Mouse (Mus musculus) retina, postnatal 7 days (tissue): ENCODE results near the gene Alk.
A peak's percentile ranks its signal among the peaks of the same experiment; 100 is the strongest.

Source experiments
- DNase-seq: peaks from one replicate; pipeline ENCODE4 v3.0.0-alpha.2; 2012; ENCODE audit warnings: low read depth, low spot score

Gene Alk

GRCm38 (mm10) chr17:72399331-72400059 lies 204.9 kb downstream of the Alk start:
- no peak for DNase-seq

GRCm38 (mm10) chr17:72395956-72396355 lies 208.5 kb downstream of the Alk start:
- DNase-seq: no peak

- DNase-seq: no peak
Measured at GRCm38 (mm10) chr17:72368991-72369390, 235.4 kb downstream of the Alk start.

- DNase-seq: no peak
Measured at GRCm38 (mm10) chr17:72362811-72363496, 241.5 kb downstream of the Alk start.

- DNase-seq: no peak
Measured at GRCm38 (mm10) chr17:72361961-72362360, 242.5 kb downstream of the Alk start.

GRCm38 (mm10) chr17:72356759-72357302 lies 247.6 kb downstream of the Alk start:
- DNase-seq: no peak

GRCm38 (mm10) chr17:72339437-72339836 lies 265.0 kb downstream of the Alk start:
- DNase-seq: no peak

GRCm38 (mm10) chr17:72332909-72333308 lies 271.5 kb downstream of the Alk start:
- DNase-seq: peak; percentile 9

GRCm38 (mm10) chr17:72325941-72326340 lies 278.5 kb downstream of the Alk start:
- no peak for DNase-seq

GRCm38 (mm10) chr17:72319576-72319975 lies 284.9 kb downstream of the Alk start:
- no peak for DNase-seq

GRCm38 (mm10) chr17:72299651-72300050 lies 304.8 kb downstream of the Alk start:
- DNase-seq: no peak

GRCm38 (mm10) chr17:72296349-72296748 lies 308.1 kb downstream of the Alk start:
- DNase-seq: no peak

- DNase-seq: no peak
Measured at GRCm38 (mm10) chr17:72293267-72293580, 311.2 kb downstream of the Alk start.

- no peak for DNase-seq
Measured at GRCm38 (mm10) chr17:72292444-72293266, 311.8 kb downstream of the Alk start.

- DNase-seq: no peak
Measured at GRCm38 (mm10) chr17:72285961-72286360, 318.5 kb downstream of the Alk start.

GRCm38 (mm10) chr17:72278296-72278695 lies 326.1 kb downstream of the Alk start:
- no peak for DNase-seq

GRCm38 (mm10) chr17:72276778-72277177 lies 327.6 kb downstream of the Alk start:
- DNase-seq: no peak

GRCm38 (mm10) chr17:72275391-72275904 lies 329.0 kb downstream of the Alk start:
- no peak for DNase-seq

- DNase-seq: no peak
Measured at GRCm38 (mm10) chr17:72274205-72274604, 330.2 kb downstream of the Alk start.

GRCm38 (mm10) chr17:72271640-72272039 lies 332.8 kb downstream of the Alk start:
- no peak for DNase-seq

GRCm38 (mm10) chr17:72268529-72268928 lies 335.9 kb downstream of the Alk start:
- no peak for DNase-seq
